Mouse (Mus musculus): ENCODE measurements at regions not wholly inside any gene's neighbourhood (a gene's known extent, or its start where the extent isn't known, plus 50 kb on each side); places are given as distances from the start of the nearest gene placed in this dataset.
"Not testable (repeated sequence)": the region's sequence is repeated elsewhere in the genome, so short reads cannot be mapped to it uniquely, and the experiment has no call there.

GRCm38 (mm10) chr5:149815879-149816278 lies 137.8 kb downstream of the B3glct start:
- DNase-seq (ENCODE audit: extremely low read depth, insufficient read length, low spot score) = no peak

GRCm38 (mm10) chr5:149818812-149819211 lies 140.8 kb downstream of the B3glct start:
- DNase-seq (ENCODE audit: extremely low read depth, insufficient read length, low spot score) = no peak

- no peak for DNase-seq (ENCODE audit: extremely low read depth, insufficient read length, low spot score)
Measured at GRCm38 (mm10) chr5:149823821-149824220, 145.8 kb downstream of the B3glct start.

- DNase-seq (ENCODE audit: extremely low read depth, insufficient read length, low spot score) = no peak
Measured at GRCm38 (mm10) chr5:149827599-149827998, 149.6 kb downstream of the B3glct start.

- DNase-seq (ENCODE audit: extremely low read depth, insufficient read length, low spot score) = no peak
Measured at GRCm38 (mm10) chr5:149831122-149831861, 153.3 kb downstream of the B3glct start.

- no peak for DNase-seq (ENCODE audit: extremely low read depth, insufficient read length, low spot score)
Measured at GRCm38 (mm10) chr5:149837379-149837778, 159.3 kb downstream of the B3glct start.

GRCm38 (mm10) chr5:149842491-149842890 lies 164.5 kb downstream of the B3glct start:
- DNase-seq (ENCODE audit: extremely low read depth, insufficient read length, low spot score) = no peak

- no peak for DNase-seq (ENCODE audit: extremely low read depth, insufficient read length, low spot score)
Measured at GRCm38 (mm10) chr5:149843310-149843709, 165.3 kb downstream of the B3glct start.

- DNase-seq (ENCODE audit: extremely low read depth, insufficient read length, low spot score) = no peak
Measured at GRCm38 (mm10) chr5:149845256-149845655, 167.2 kb downstream of the B3glct start.

GRCm38 (mm10) chr5:149848465-149848864 lies 170.0 kb upstream of the Rxfp2 start:
- DNase-seq (ENCODE audit: extremely low read depth, insufficient read length, low spot score) = no peak

GRCm38 (mm10) chr5:149851011-149851410 lies 167.5 kb upstream of the Rxfp2 start:
- DNase-seq (ENCODE audit: extremely low read depth, insufficient read length, low spot score) = peak; percentile 19

GRCm38 (mm10) chr5:149852516-149852915 lies 166.0 kb upstream of the Rxfp2 start:
- DNase-seq (ENCODE audit: extremely low read depth, insufficient read length, low spot score) = no peak

- DNase-seq (ENCODE audit: extremely low read depth, insufficient read length, low spot score) = no peak
Measured at GRCm38 (mm10) chr5:149856101-149856500, 162.4 kb upstream of the Rxfp2 start.

GRCm38 (mm10) chr5:149857019-149857418 lies 161.5 kb upstream of the Rxfp2 start:
- DNase-seq (ENCODE audit: extremely low read depth, insufficient read length, low spot score) = no peak

- no peak for DNase-seq (ENCODE audit: extremely low read depth, insufficient read length, low spot score)
Measured at GRCm38 (mm10) chr5:149861489-149861962, 156.9 kb upstream of the Rxfp2 start.

- no peak for DNase-seq (ENCODE audit: extremely low read depth, insufficient read length, low spot score)
Measured at GRCm38 (mm10) chr5:149867926-149868325, 150.5 kb upstream of the Rxfp2 start.

GRCm38 (mm10) chr5:149869441-149869840 lies 149.0 kb upstream of the Rxfp2 start:
- DNase-seq (ENCODE audit: extremely low read depth, insufficient read length, low spot score) = no peak

GRCm38 (mm10) chr5:149870596-149870995 lies 147.9 kb upstream of the Rxfp2 start:
- no peak for DNase-seq (ENCODE audit: extremely low read depth, insufficient read length, low spot score)

- no peak for DNase-seq (ENCODE audit: extremely low read depth, insufficient read length, low spot score)
Measured at GRCm38 (mm10) chr5:149871521-149871920, 147.0 kb upstream of the Rxfp2 start.

- DNase-seq (ENCODE audit: extremely low read depth, insufficient read length, low spot score) = no peak
Measured at GRCm38 (mm10) chr5:149873482-149874002, 144.9 kb upstream of the Rxfp2 start.

GRCm38 (mm10) chr5:149874342-149874741 lies 144.1 kb upstream of the Rxfp2 start:
- no peak for DNase-seq (ENCODE audit: extremely low read depth, insufficient read length, low spot score)

GRCm38 (mm10) chr5:149892453-149892852 lies 126.0 kb upstream of the Rxfp2 start:
- not testable (repeated sequence) for DNase-seq (ENCODE audit: extremely low read depth, insufficient read length, low spot score)
